Mouse (Mus musculus) heart, embryonic 16.5 days (tissue): ENCODE measurements around the gene Slco1a6. TPM values are rescaled to one million over a fixed set of nuclear protein-coding genes. Genes with fewer than 3 reads are reported as not detected.
"Not testable (repeated sequence)": the region's sequence is repeated elsewhere in the genome, so short reads cannot be mapped to it uniquely, and the experiment has no call there.

Experiments used
- ATAC-seq: fragments of 200-750 bp; cut with Nextera tagmentation; replicated peaks from 2 replicates; pipeline ENCODE4 v1.8.0; 2017; ENCODE audit warnings: moderate number of reproducible peaks; ENCODE audit not compliant: insufficient read depth, low FRiP score; ENCODE audit errors: extremely low read depth
- H3K27ac ChIP-seq: fragments of 300-500 bp; sonication (generic); 2 replicates; pipeline ENCODE4 v1.5.1; 2014; ENCODE audit warnings: mild to moderate bottlenecking, low read length, control low read depth, moderate library complexity
- H3K27me3 ChIP-seq: fragments of 300-500 bp; sonication (generic); 2 replicates; pipeline ENCODE4 v1.6.1; 2014; ENCODE audit warnings: low read length, mixed read lengths; ENCODE audit not compliant: control insufficient read depth, insufficient read depth
- H3K36me3 ChIP-seq: fragments of 300-500 bp; sonication (generic); 2 replicates; pipeline ENCODE4 v1.6.1; 2014; ENCODE audit not compliant: control insufficient read depth, insufficient read depth
- H3K4me1 ChIP-seq: fragments of 300-500 bp; sonication (generic); 2 replicates; pipeline ENCODE4 v1.6.1; 2014; ENCODE audit warnings: low read length, mixed read lengths; ENCODE audit not compliant: control insufficient read depth, insufficient read depth
- H3K4me2 ChIP-seq: fragments of 300-500 bp; sonication (generic); 2 replicates; pipeline ENCODE4 v1.6.1; 2014; ENCODE audit warnings: low read depth, mild to moderate bottlenecking, control low read depth, low read length
- H3K4me3 ChIP-seq: fragments of 300-500 bp; sonication (generic); 2 replicates; pipeline ENCODE4 v1.5.1; 2014; ENCODE audit warnings: mild to moderate bottlenecking, control low read depth, low read length
- H3K9ac ChIP-seq: fragments of 300-500 bp; sonication (generic); 2 replicates; pipeline ENCODE4 v1.6.1; 2014; ENCODE audit warnings: low read length, control low read depth
- H3K9me3 ChIP-seq: fragments of 300-500 bp; sonication (generic); replicated peaks from 2 replicates; pipeline ENCODE4 v1.6.1; 2016; ENCODE audit warnings: low read length; ENCODE audit not compliant: control insufficient read depth
- WGBS: fragments of 180-500 bp; shearing (Covaris S2); extraction: QIAGEN DNeasy Blood & Tissue Kit; methylation state at CpG from one replicate; pipeline ENCODE4 v1.1.7; 2014; 5-methylcytosine and 5-hydroxymethylcytosine counted together
- polyA plus RNA-seq: library from polyadenylated mRNA; unstranded; fragments of >200 nt; fragmentation: Nextera tagmentation; extraction: Ambion mirVana; gene quantifications from 2 replicates; pipeline ENCODE4 v1.2.1, GENCODE M21; 2015

Gene Slco1a6
- polyA plus RNA-seq, 1 experiment from 2014 or later = 0.35 TPM

DNA sequence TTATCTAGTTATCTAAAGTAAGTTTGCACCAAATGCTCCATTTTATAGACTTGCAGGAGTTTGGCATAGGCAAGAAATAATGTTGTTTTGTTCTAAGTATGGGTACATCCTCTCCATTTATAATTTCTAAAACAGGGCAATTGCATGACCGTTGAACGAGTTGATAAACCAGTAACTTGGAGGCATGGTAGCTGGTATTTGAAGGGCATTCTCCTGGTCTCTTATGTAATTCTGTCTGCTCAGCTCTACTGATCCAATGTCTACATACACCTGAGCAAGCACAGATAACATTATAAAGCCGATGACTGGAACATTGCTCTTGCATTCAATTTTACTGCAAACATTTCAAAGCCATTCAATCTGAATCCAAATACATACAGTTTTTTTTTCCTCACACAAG, 20.9 kb downstream of the Slco1a6 start:
- ATAC-seq = no peak
- H3K36me3 ChIP-seq = no peaks in the 10 kb centered on the region

DNA sequence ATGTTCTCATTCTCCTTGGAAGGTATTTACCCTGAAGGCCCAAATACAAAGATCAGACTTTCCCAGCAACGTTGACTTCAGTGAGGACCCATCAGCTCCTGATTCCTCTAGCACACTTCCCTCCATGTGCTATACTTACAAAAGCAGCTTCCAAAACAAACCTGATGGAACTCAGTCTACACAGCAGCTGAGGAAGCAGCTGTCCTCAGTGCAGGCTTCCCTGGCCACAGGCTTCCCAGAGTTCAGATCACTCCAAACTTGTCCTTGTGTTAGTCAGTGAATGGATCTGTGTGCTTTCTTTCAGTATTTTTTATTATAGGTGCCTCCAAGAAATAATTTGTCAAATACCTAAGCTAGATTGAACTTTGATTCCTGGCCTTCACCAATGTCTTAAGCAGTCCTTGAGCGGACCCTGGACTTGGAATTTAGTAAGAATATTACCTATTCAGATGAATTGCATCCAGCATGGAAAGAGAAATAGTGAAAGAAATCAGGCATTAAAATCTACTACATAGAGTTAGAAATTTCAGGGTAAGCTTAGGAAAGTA, 22.4 kb downstream of the Slco1a6 start:
- no peak for ATAC-seq
- no peaks in the 10 kb centered on the region; the same call in 1 of the 2 replicates for H3K9me3 ChIP-seq
- WGBS = 54% methylated on average over 2 of the region's 2 CpGs
- no peak overlapping the region for H3K27ac ChIP-seq
- H3K4me3 ChIP-seq = no peak overlapping the region
- H3K36me3 ChIP-seq = no peaks in the 10 kb centered on the region
- no peaks in the 10 kb centered on the region for H3K4me1 ChIP-seq
- H3K9ac ChIP-seq = no peak overlapping the region
- H3K4me2 ChIP-seq = no peak overlapping the region
- no peaks in the 10 kb centered on the region for H3K27me3 ChIP-seq

More for the DNA sequence above, 20.9 kb downstream of the Slco1a6 start:
- Histone ChIP-seq H3K9ac (no peak overlapping the region), H3K4me3 (no peak overlapping the region), H3K4me2 (no peak overlapping the region), H3K27me3 (no peaks in the 10 kb centered on the region), H3K27ac (no peak overlapping the region), H3K4me1 (no peaks in the 10 kb centered on the region), H3K9me3 (no peaks in the 10 kb centered on the region; the same call in 1 of the 2 replicates)
- WGBS = 83% methylated on average over 3 of the region's 3 CpGs

DNA sequence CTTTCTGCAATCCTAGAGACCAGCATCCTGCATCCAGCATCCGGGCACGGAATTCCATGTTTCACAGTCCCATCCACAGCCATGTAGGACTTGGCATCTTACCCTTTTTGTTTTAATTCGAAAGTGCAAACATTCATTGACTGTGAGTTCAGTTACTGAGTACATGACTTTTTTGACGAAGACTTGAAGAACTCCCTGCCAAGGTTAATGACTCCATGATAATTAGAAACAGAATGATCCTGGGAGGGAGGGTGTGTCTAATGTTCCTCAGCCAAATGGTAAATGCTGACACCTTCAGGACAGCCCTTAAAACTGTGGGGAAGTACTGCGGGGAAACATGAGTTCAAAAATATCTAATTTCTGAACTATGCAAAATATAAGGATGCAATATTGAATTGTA, 44.9 kb downstream of the Slco1a6 start:
- H3K4me3 ChIP-seq = no peak overlapping the region
- no peak overlapping the region for H3K4me2 ChIP-seq
- 67% methylated on average over 5 of the region's 5 CpGs for WGBS
- no peaks in the 10 kb centered on the region for H3K9me3 ChIP-seq
- no peak overlapping the region for H3K9ac ChIP-seq
- ATAC-seq = no peak
- no peak overlapping the region for H3K27ac ChIP-seq
- H3K36me3 ChIP-seq = no peaks in the 10 kb centered on the region
- no peaks in the 10 kb centered on the region for H3K4me1 ChIP-seq
- H3K27me3 ChIP-seq = no peaks in the 10 kb centered on the region

DNA sequence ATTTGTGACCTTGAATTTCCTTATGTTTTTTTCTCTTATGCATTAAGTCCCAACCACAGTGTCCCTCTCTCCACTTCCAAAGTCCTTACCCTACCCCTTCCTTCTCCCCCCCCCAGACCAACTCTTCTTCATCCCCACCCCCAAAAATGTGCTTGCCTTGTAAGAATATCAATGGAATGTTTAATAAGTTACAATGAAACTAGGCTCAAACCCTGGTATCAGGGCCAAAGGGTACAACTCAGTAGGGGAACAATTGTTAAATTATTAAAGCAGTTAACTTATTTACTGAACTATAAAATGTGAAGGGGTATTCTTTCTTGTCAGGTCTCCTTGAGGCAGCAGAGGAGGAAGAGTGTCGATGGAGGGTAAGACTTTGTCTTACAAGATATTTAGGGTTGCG, 47.1 kb downstream of the Slco1a6 start:
- H3K9me3 ChIP-seq = no peaks in the 10 kb centered on the region; the same call in 1 of the 2 replicates
- WGBS = 88% methylated on average over 2 of the region's 2 CpGs
- H3K27me3 ChIP-seq = no peaks in the 10 kb centered on the region
- H3K4me2 ChIP-seq = no peak overlapping the region
- no peak for ATAC-seq
- no peaks in the 10 kb centered on the region for H3K4me1 ChIP-seq
- no peak overlapping the region for H3K27ac ChIP-seq
- H3K36me3 ChIP-seq = no peaks in the 10 kb centered on the region
- no peak overlapping the region for H3K9ac ChIP-seq
- H3K4me3 ChIP-seq = no peak overlapping the region

DNA sequence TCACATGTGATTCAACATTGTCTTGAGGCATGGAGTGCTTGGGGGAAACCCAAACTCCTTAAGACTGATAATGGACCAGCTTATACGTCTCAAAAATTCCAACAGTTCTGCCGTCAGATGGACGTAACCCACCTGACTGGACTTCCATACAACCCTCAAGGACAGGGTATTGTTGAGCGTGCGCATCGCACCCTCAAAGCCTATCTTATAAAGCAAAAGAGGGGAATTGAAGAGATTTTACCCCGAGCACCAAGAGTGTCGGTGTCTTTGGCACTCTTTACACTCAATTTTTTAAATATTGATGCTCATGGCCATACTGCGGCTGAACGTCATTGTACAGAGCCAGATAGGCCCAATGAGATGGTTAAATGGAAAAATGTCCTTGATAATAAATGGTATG, 54.2 kb downstream of the Slco1a6 start:
- not testable (repeated sequence) for H3K27me3 ChIP-seq, H3K4me1 ChIP-seq, H3K4me3 ChIP-seq, H3K36me3 ChIP-seq, H3K9ac ChIP-seq, ATAC-seq, H3K9me3 ChIP-seq, H3K27ac ChIP-seq, H3K4me2 ChIP-seq
- WGBS = 92% methylated on average over 2 of the region's 10 CpGs

DNA sequence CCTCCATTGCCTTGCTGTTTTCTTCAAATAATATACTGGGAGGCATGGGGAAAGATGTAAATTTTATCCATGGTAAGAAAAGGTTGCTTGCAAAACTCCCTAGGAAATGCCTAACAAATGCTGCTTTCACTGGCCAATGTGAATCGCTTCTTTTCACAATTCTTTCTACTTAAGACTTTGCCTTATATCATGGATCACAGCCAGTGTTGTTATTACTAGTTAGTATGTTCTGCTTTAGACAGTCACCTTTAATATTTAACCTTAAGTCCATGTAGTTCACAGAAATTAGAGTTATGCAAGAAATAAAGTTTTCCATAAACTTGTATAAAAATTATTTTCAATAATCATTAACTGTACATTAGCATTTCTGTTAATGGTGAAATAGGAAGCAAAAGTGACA, 60.0 kb downstream of the Slco1a6 start:
- H3K27ac ChIP-seq = no peak overlapping the region
- H3K4me2 ChIP-seq = no peak overlapping the region
- no peaks in the 10 kb centered on the region for H3K9me3 ChIP-seq
- H3K27me3 ChIP-seq = no peaks in the 10 kb centered on the region
- no peak overlapping the region for H3K4me3 ChIP-seq
- H3K36me3 ChIP-seq = no peaks in the 10 kb centered on the region
- WGBS = 86% methylated on average over 1 of the region's 1 CpGs
- no peak overlapping the region for H3K9ac ChIP-seq
- no peaks in the 10 kb centered on the region for H3K4me1 ChIP-seq
- no peak for ATAC-seq

DNA sequence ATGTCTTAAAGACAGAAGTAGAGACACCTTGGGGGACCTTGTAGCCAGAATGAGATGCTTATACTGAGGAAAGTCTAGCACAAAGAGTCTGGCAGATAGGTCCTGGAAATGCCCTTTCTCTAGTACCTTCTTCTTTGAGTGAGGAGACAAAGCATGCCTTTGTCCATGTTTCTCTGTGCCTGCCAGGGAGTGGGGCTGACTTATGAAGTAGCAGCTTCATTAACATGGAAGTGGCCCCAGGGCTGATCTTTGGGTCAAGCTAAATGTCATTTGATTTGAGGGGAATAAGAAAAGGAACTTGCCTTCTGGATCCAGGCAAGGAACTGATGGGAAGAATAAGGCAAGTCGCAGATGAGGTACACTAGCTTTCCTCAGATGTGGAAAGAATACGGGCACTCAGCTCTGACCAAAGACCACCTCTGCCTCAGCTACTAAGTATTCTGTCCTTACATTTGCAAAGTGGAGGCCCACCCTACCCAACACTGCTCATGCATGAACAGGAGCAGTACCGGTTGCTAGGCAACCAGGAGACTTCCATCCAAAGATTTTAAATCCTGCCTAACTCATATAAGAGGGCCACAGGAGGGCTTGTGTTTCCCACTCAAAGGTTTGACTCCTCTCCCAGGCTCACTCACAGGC, 96.5 kb downstream of the Slco1a6 start:
- no peak overlapping the region for H3K4me2 ChIP-seq
- H3K9ac ChIP-seq = no peak overlapping the region
- WGBS = 78% methylated on average over 3 of the region's 3 CpGs
- no peaks in the 10 kb centered on the region for H3K9me3 ChIP-seq
- no peaks in the 10 kb centered on the region for H3K36me3 ChIP-seq
- H3K27me3 ChIP-seq = no peaks in the 10 kb centered on the region
- H3K4me1 ChIP-seq = no peaks in the 10 kb centered on the region
- ATAC-seq = no peak
- H3K27ac ChIP-seq = no peak overlapping the region
- no peak overlapping the region for H3K4me3 ChIP-seq

DNA sequence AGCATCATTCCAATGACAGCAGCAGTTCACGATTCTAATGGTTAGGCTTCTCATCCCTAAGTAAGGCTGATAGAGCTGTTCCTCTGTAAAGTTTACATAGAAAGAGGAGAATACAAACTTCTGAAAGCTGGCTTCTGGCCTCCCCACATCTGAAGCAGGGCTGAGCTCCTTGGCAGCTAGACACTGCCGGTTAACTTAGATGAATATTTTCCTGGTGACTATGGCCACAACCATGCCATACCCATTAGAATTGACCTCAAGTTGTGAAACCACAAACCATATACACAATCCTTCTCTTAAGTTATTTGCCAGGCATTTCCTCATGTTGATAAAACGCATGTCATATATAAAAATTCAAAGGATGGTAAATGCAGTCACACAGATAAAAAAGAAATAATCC, 117.2 kb downstream of the Slco1a6 start:
- Histone ChIP-seq H3K27me3 (no peaks in the 10 kb centered on the region), H3K4me2 (no peak overlapping the region), H3K36me3 (no peaks in the 10 kb centered on the region), H3K9ac (no peak overlapping the region), H3K9me3 (no peaks in the 10 kb centered on the region), H3K4me3 (no peak overlapping the region), H3K4me1 (no peaks in the 10 kb centered on the region), H3K27ac (no peak overlapping the region)
- WGBS = 68% methylated on average over 3 of the region's 3 CpGs
- ATAC-seq = no peak

DNA sequence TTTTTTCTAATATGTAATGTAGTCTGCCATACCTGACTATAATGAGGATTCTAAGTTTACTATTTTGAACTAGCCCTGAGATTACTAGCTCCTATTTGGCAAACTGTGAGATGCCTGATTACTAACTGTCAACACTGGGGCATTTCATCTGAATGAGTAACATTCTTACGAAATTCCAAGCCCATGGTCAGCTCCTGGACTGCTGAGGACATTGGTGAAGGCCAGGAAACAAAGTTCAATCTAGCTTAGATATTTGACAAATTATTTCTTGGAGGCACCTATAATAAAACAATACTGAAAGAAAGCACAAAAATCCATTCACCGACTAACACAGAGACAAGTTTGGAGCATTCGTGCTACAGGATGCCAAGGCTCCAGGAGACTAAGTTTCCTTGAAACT, 150.0 kb downstream of the Slco1a6 start:
- not testable (repeated sequence) for H3K4me2 ChIP-seq, H3K4me3 ChIP-seq, ATAC-seq, H3K27ac ChIP-seq, H3K27me3 ChIP-seq, H3K36me3 ChIP-seq, H3K9me3 ChIP-seq, H3K9ac ChIP-seq, H3K4me1 ChIP-seq
- WGBS = 78% methylated on average over 3 of the region's 3 CpGs
